In genomic region chr2:52676023-52676912, GRCm38 (mm10) we compare ENCODE assay signal across 9 mouse cellular contexts. TPM values are rescaled to one million over a fixed set of nuclear protein-coding genes. Genes with fewer than 3 reads are reported as not detected.
DNase-seq lines count a peak whose midpoint lies in the region; ATAC-seq lines count a peak whose summit lies in the region.
"Had no signal": no experiment of that assay in that cellular context is flagged by ENCODE, and none has a peak within 500 bp of the region (broad histone marks: within the 10 kb centered on the region; RNA-seq: fewer than 3 reads in every experiment).

TSS of gene Cacnb4 (minus strand) at chr2:52676831.

- WGBS in limb, embryonic 13.5 days, result under 1% methylated on average over 59 of the region's 77 CpGs
- WGBS in midbrain, embryonic 13.5 days, result under 1% methylated on average over 38 of the region's 77 CpGs
- WGBS in stomach, embryonic 14.5 days, result 1% methylated on average over 56 of the region's 77 CpGs

- H3K27me3 ChIP-seq in limb, embryonic 13.5 days, result peaks cover 47% of the 10 kb centered on the region
- H3K27me3 ChIP-seq in midbrain, embryonic 13.5 days, result peaks cover 34% of the 10 kb centered on the region
- H3K27me3 ChIP-seq in stomach, embryonic 14.5 days (ENCODE audit: control insufficient read depth, insufficient read depth, low read length), result 0 out of 2 replicates have a peak, but pooled peaks cover 4% of the 10 kb centered on the region

- no peak within 1 kb of the TSS for H3K27ac ChIP-seq in limb, embryonic 13.5 days
- H3K27ac ChIP-seq in midbrain, embryonic 13.5 days, result peak within 1 kb of the TSS; percentile 51
- no peak within 1 kb of the TSS for H3K27ac ChIP-seq in stomach, embryonic 14.5 days (ENCODE audit: low read length)

- peak; percentile 71 for ATAC-seq in granulocyte monocyte progenitor cell, adult 5-6 weeks (replicated peaks; ENCODE audit: poor library complexity, severe bottlenecking)
- peak; percentile 89 for ATAC-seq in limb, embryonic 13.5 days (ENCODE audit: low FRiP score, low read depth)
- ATAC-seq in midbrain, embryonic 13.5 days, result peak; percentile 93
- peak; percentile 86 for ATAC-seq in stomach, embryonic 14.5 days (ENCODE audit: insufficient number of reproducible peaks, insufficient read depth, low FRiP score, low read depth)

- H3K4me2 ChIP-seq in limb, embryonic 13.5 days (replicated peaks), result peak within 1 kb of the TSS; percentile 97
- peak within 1 kb of the TSS; percentile 94 for H3K4me2 ChIP-seq in midbrain, embryonic 13.5 days (replicated peaks)
- peak within 1 kb of the TSS; percentile 98 for H3K4me2 ChIP-seq in stomach, embryonic 14.5 days (replicated peaks; ENCODE audit: low read depth, low read length)

- peak within 1 kb of the TSS; percentile 67 for H3K4me3 ChIP-seq in limb, embryonic 13.5 days
- peak within 1 kb of the TSS; percentile 64 for H3K4me3 ChIP-seq in midbrain, embryonic 13.5 days (replicated peaks)
- H3K4me3 ChIP-seq in stomach, embryonic 14.5 days (ENCODE audit: low read depth, low read length), result peak within 1 kb of the TSS; percentile 67

- peak; percentile 29 for DNase-seq in layer of hippocampus, adult 11-12 months (ENCODE audit: low spot score)
- no peak for DNase-seq in layer of hippocampus, adult 9-10 months (ENCODE audit: low spot score)
- peak; percentile 74 for DNase-seq in embryo, embryonic 10.5 days (ENCODE audit: low spot score)
- DNase-seq in kidney, adult 9 months, result peak; percentile 33

- H3K4me1 ChIP-seq in limb, embryonic 13.5 days, result peaks cover 18% of the 10 kb centered on the region
- peaks cover 13% of the 10 kb centered on the region for H3K4me1 ChIP-seq in midbrain, embryonic 13.5 days (replicated peaks)
- H3K4me1 ChIP-seq in stomach, embryonic 14.5 days (ENCODE audit: control insufficient read depth, insufficient read depth, low read length), result 0 out of 2 replicates have a peak, but pooled peaks cover 3% of the 10 kb centered on the region

- H3K9ac ChIP-seq in limb, embryonic 13.5 days, result peak within 1 kb of the TSS; percentile 74
- peak within 1 kb of the TSS; percentile 78 for H3K9ac ChIP-seq in midbrain, embryonic 13.5 days (replicated peaks)
- peak within 1 kb of the TSS; percentile 48 for H3K9ac ChIP-seq in stomach, embryonic 14.5 days (replicated peaks; ENCODE audit: low read depth, low read length)

- no peaks in the 10 kb centered on the region for H3K36me3 ChIP-seq in limb, embryonic 13.5 days
- no peaks in the 10 kb centered on the region for H3K36me3 ChIP-seq in midbrain, embryonic 13.5 days
- no peaks in the 10 kb centered on the region for H3K36me3 ChIP-seq in stomach, embryonic 14.5 days (ENCODE audit: control insufficient read depth, insufficient read depth, low read length)

- no peaks in the 10 kb centered on the region for H3K9me3 ChIP-seq in limb, embryonic 13.5 days
- H3K9me3 ChIP-seq in midbrain, embryonic 13.5 days, result no peaks in the 10 kb centered on the region
- H3K9me3 ChIP-seq in stomach, embryonic 14.5 days (ENCODE audit: control insufficient read depth, low read depth, low read length), result no peaks in the 10 kb centered on the region

RNA-seq across cellular contexts. Expression of gene Cacnb4, which starts in this region (rescaled TPM):
- not detected in 2 replicates for total RNA-seq in granulocyte monocyte progenitor cell, adult 5-6 weeks (2014; fragmentation: Nextera tagmentation)
- not detected in 2 replicates for total RNA-seq in granulocyte monocyte progenitor cell, adult 5-6 weeks (2017)
- 1.3 and 1.6 TPM in 2 replicates for polyA plus RNA-seq in limb, embryonic 13.5 days (2015; fragmentation: Nextera tagmentation; extraction: Ambion mirVana)
- 9.7 and 10.4 TPM in 2 replicates for polyA plus RNA-seq in midbrain, embryonic 13.5 days (2015; fragmentation: Nextera tagmentation; extraction: Ambion mirVana)
- polyA plus RNA-seq in stomach, embryonic 14.5 days (2014; fragmentation: Nextera tagmentation; extraction: Ambion mirVana), result 1.0 and 3.5 TPM in 2 replicates
- total RNA-seq: MEL had no signal

Comparison
In these comparisons a context has a peak if more than half of its experiments do, and no peak if none do; other contexts are left out.
1. Peak in ATAC-seq in granulocyte monocyte progenitor cell, adult 5-6 weeks; RNA of the gene not detected or under 1 TPM.